Mouse (Mus musculus): ENCODE data around the gene Npy4r. TPM values are rescaled to one million over a fixed set of nuclear protein-coding genes. Genes with fewer than 3 reads are reported as not detected.

Npy4r gene
- not detected for total RNA-seq (2023)

DNA sequence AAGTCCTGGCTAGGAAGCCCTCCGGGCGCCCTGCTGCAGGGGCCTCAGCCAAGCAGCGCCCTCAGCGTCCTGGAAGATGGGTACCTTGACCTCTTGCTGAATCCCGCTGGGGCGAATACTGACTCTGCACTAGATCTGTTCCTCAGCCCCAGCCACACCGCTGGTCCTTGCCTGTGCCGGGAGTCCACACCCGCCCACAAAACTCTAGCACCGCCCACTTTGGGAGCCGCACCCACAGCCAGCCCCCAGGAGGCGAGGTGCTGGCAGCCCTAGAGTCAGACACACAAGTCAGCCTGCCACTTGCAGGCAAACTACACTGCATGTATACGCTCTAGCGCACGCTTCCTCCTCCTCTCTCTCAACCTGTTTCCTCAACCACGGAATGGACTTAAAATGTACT lies at the start of gene Npy4r:
TSS of gene Npy4r (minus strand) at position 148 of the 400 bp plus-strand sequence.

DNA sequence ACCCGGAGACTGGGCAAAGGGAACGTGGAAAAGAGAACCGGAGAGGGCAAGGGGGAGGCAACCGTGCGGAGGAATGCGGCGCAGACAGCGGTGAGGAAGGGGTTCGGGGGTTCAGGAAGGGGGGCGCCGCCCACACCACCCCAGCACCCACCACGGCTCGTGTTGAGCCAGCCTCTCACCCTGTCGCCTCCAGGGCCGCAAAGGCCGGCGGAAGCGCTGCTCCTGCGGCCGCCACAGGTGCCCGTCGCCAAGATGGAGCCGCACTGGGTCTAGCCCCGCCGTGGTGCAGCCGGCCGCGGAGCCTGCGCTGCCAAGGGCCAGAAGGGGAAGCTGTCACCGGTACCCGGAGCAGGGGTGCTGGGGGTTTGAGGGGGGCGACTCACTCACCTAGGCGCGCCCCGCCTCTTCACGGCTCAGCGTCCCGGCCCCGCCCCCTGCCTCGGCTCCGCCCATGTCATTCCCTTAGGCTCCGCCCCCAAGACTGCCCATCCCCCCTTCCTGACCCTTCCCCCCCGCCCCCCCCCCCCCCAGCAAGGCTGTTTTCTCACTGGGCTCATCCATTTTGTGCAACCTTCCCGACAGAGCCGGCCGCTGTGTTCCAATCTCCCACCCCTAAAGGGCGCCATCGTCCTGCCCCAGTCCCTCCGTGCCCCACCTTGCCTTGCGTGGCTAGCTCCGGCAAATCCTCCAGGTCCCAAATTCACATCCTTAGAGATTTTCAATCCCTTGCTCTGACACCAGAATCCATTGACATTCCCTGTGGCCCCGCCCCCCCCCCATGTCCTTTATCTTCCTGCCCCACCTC lies 49.1 kb upstream of the Npy4r start, which contains the start of gene Gprin2:
TSS of gene Gprin2 (minus strand) at position 423 of the 805 bp plus-strand sequence.

DNA sequence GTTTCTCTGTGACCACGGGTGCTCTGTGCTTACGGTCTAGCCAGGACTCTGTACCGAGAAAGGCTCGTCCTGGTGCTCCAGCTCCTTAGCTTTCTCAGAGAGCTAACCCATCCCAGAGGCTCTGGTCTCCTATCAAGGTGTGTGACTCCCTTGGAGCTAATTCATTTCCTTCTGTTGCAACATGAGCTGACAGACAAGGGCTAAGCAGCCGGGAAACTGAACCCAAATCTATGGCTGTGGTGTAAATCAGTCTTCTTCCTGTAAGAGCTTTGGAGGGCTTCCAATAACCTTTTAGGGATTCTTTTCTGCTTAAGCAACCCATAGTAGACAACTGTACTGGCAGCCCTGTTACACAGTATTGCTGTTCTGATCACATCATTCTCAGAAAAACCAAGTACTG lies 49.7 kb downstream of the Npy4r start, which contains the start of gene A630023A22Rik:
TSS of gene A630023A22Rik (minus strand) at position 154 of the 400 bp plus-strand sequence.

Other genes starting within 250 kb of the Npy4r start
- not detected for gene Gdf10, start 228.9 kb downstream of the Npy4r start, total RNA-seq (2023)
- not detected for gene Gdf2, start 211.4 kb downstream of the Npy4r start, total RNA-seq (2023)
- gene Rbp3, start 198.5 kb downstream of the Npy4r start, total RNA-seq (2023) = not detected
- gene Zfp488, start 173.7 kb downstream of the Npy4r start, total RNA-seq (2023) = under 1 TPM; 0.21 to 0.35 TPM
- gene Gm30083, start 137.3 kb downstream of the Npy4r start, total RNA-seq (2023) = not detected
- not detected for gene Gm5460, start 135.7 kb downstream of the Npy4r start, total RNA-seq (2023)
- not detected for gene Antxrl, start 99.8 kb downstream of the Npy4r start, total RNA-seq (2023)
- not detected for gene Anxa8, start 66.5 kb downstream of the Npy4r start, total RNA-seq (2023)
- not detected for gene A630023A22Rik, start 49.7 kb downstream of the Npy4r start, total RNA-seq (2023)
- gene Gprin2, start 49.2 kb upstream of the Npy4r start, total RNA-seq (2023) = not detected
- gene Syt15, start 67.1 kb upstream of the Npy4r start, total RNA-seq (2023) = not detected
- 10 to 100 TPM; 30.7 to 37.1 TPM for gene Shld2, start 158.0 kb upstream of the Npy4r start, total RNA-seq (2023)
- 100 to 1,000 TPM; 117 to 130 TPM for gene Glud1, start 158.2 kb upstream of the Npy4r start, total RNA-seq (2023)
- not detected for gene Fam25c, start 202.9 kb upstream of the Npy4r start, total RNA-seq (2023)
- gene Sncg, start 222.3 kb upstream of the Npy4r start, total RNA-seq (2023) = not detected
- gene Mmrn2, start 223.0 kb upstream of the Npy4r start, total RNA-seq (2023) = not detected

Measured in B cell, adult 67 days (primary cell).